Mouse (Mus musculus): ENCODE data around the gene Rps6ka2. TPM values are rescaled to one million over a fixed set of nuclear protein-coding genes. Genes with fewer than 3 reads are reported as not detected.
"Not testable (repeated sequence)": the region's sequence is repeated elsewhere in the genome, so short reads cannot be mapped to it uniquely, and the experiment has no call there.

The Rps6ka2 gene
- polyA plus RNA-seq, 1 experiment from 2014 or later = 22.7 TPM

DNA sequence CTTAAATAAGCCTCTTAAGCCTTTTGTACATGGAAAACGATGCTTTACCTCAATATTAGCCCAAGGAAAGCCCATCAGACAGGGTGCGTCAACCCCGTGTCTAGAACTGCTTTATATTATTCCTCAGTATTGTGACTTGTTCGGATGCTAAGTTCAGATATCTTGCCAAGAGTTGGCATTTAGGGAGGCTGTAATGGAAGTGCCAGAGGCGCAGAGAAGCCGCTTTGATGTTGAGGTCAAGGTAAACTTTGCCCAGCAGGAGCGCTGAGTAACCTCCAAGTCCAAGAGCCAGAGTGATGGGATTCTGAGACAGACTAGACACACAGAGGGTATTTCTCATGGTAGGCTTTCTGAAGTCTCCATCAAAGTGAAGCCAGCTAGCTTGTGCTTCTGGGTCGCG lies 109.3 kb downstream of the Rps6ka2 start:
- 94% methylated on average over 9 of the region's 9 CpGs for WGBS
- H3K36me3 ChIP-seq (ENCODE audit: control insufficient read depth, insufficient read depth, low read length) = peaks cover 19% of the 10 kb centered on the region; the same call in 1 of the 2 replicates
- no peaks in the 10 kb centered on the region for H3K4me1 ChIP-seq (ENCODE audit: control insufficient read depth, insufficient read depth, low read length)
- H3K27me3 ChIP-seq (ENCODE audit: control insufficient read depth, insufficient read depth, low read length) = no peaks in the 10 kb centered on the region
- no peaks in the 10 kb centered on the region for H3K9me3 ChIP-seq (ENCODE audit: control insufficient read depth, low read length)
- no peak overlapping the region for H3K27ac ChIP-seq (replicated peaks; ENCODE audit: low read depth, low read length)
- DNase-seq (no peak), ATAC-seq (ENCODE audit: low FRiP score, low TSS enrichment) (no peak)
- H3K4me3 ChIP-seq (replicated peaks; ENCODE audit: low read depth, low read length) = no peak overlapping the region
- H3K9ac ChIP-seq (replicated peaks; ENCODE audit: low read length) = no peak overlapping the region
- H3K4me2 ChIP-seq (ENCODE audit: low read length) = no peak overlapping the region

DNA sequence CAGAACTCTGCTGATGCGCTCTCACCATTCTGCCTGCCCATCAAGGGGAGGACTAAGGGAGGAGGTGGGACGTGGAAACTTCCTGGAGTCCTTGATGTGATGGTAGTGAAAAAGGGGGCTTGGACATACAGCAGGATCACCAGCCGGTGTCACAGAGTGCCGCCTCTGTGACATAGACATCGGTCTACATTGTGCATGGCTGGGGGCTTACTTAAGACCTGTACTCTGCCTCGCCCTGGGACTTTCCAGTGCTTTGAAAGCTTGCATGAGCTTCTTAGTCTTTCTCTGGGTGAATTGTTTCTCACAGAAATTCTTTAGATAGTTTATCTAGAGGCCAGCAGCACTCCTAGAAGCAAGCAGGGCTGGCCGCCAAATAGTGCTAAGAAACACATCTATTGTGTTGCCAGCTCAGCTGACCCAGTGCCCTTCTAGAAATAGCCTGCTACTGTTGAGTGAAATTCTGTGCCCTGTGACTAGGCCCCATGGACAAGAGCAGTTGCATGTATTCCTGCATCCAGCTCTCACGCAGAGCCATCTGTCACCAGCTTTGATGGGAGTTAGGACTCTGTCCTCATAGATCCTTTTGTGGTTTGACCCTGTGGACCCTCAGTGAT lies 114.5 kb downstream of the Rps6ka2 start:
- no peak overlapping the region for H3K4me3 ChIP-seq (replicated peaks; ENCODE audit: low read depth, low read length)
- DNase-seq (peak; percentile 43), ATAC-seq (ENCODE audit: low FRiP score, low TSS enrichment) (no peak)
- WGBS = 75% methylated on average over 8 of the region's 8 CpGs
- H3K27me3 ChIP-seq (ENCODE audit: control insufficient read depth, insufficient read depth, low read length) = no peaks in the 10 kb centered on the region
- peaks cover 15% of the 10 kb centered on the region for H3K36me3 ChIP-seq (ENCODE audit: control insufficient read depth, insufficient read depth, low read length)
- H3K9me3 ChIP-seq (ENCODE audit: control insufficient read depth, low read length) = no peaks in the 10 kb centered on the region
- peak overlapping the region; percentile 49; the same call in 1 of the 2 replicates for H3K27ac ChIP-seq (replicated peaks; ENCODE audit: low read depth, low read length)
- no peak overlapping the region for H3K4me2 ChIP-seq (ENCODE audit: low read length)
- H3K4me1 ChIP-seq (ENCODE audit: control insufficient read depth, insufficient read depth, low read length) = no peaks in the 10 kb centered on the region
- no peak overlapping the region for H3K9ac ChIP-seq (replicated peaks; ENCODE audit: low read length)

DNA sequence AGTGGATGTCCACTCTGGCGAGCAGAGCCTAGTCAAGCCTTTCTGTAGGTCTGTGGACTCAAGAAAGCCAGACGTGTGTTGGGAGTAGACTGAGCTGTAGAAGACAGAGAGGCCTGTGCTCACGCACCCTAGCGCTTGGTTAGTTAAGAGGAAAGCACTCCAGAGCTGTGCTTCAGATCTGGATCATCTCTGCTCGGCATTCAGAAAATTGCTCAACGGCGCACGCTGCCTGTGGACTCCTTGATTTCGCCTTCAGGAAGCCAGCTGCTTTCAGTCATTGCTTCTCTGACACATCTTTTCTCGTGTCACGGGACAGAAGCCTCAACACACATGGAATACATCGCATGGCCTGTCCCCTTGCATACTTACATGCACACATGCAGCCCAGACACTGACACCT lies 115.4 kb downstream of the Rps6ka2 start:
- Histone ChIP-seq H3K36me3 (ENCODE audit: control insufficient read depth, insufficient read depth, low read length) (peaks cover 15% of the 10 kb centered on the region), H3K9ac (replicated peaks; ENCODE audit: low read length) (no peak overlapping the region), H3K4me2 (ENCODE audit: low read length) (no peak overlapping the region), H3K4me1 (ENCODE audit: control insufficient read depth, insufficient read depth, low read length) (no peaks in the 10 kb centered on the region), H3K4me3 (replicated peaks; ENCODE audit: low read depth, low read length) (no peak overlapping the region), H3K9me3 (ENCODE audit: control insufficient read depth, low read length) (no peaks in the 10 kb centered on the region), H3K27me3 (ENCODE audit: control insufficient read depth, insufficient read depth, low read length) (no peaks in the 10 kb centered on the region), H3K27ac (replicated peaks; ENCODE audit: low read depth, low read length) (no peak overlapping the region)
- DNase-seq (no peak), ATAC-seq (ENCODE audit: low FRiP score, low TSS enrichment) (no peak)
- WGBS = 91% methylated on average over 12 of the region's 12 CpGs

DNA sequence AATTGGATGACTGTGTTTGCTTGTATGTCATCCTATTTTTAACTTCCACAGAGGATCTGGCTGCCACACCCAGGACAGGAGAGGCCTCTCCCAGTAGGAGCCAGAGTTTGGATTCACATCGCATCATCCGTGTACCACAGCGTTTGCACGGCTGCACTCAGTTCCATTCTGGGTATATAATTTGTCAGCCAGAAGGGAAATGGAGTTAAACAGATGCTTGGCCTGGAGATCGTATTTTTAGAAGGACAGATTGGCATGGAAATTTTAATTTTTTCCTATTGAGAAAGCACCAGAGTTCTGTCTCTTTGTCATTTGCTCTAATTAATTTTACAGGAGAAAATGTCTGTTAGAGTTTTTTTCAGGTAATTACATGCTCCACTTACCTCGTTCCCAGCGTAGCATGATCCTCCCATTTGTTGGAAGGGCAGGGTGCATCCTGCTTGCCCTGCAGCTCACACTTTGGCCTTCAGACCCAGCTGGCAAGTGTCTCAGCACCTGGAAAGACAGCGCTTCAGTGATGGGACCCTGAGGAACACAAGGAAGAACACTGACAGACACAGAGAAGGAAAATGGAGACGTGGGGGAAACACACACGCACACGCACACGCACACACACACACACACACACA lies 116.6 kb downstream of the Rps6ka2 start:
- H3K4me3 ChIP-seq (replicated peaks; ENCODE audit: low read depth, low read length) = no peak overlapping the region
- no peak overlapping the region for H3K9ac ChIP-seq (replicated peaks; ENCODE audit: low read length)
- no peak for DNase-seq
- no peaks in the 10 kb centered on the region for H3K27me3 ChIP-seq (ENCODE audit: control insufficient read depth, insufficient read depth, low read length)
- no peaks in the 10 kb centered on the region for H3K9me3 ChIP-seq (ENCODE audit: control insufficient read depth, low read length)
- 90% methylated on average over 12 of the region's 12 CpGs for WGBS
- no peak overlapping the region for H3K4me2 ChIP-seq (ENCODE audit: low read length)
- ATAC-seq (ENCODE audit: low FRiP score, low TSS enrichment) = no peak
- peak overlapping the region; percentile 28; the same call in 1 of the 2 replicates for H3K27ac ChIP-seq (replicated peaks; ENCODE audit: low read depth, low read length)
- H3K36me3 ChIP-seq (ENCODE audit: control insufficient read depth, insufficient read depth, low read length) = peaks cover 13% of the 10 kb centered on the region
- H3K4me1 ChIP-seq (ENCODE audit: control insufficient read depth, insufficient read depth, low read length) = no peaks in the 10 kb centered on the region

DNA sequence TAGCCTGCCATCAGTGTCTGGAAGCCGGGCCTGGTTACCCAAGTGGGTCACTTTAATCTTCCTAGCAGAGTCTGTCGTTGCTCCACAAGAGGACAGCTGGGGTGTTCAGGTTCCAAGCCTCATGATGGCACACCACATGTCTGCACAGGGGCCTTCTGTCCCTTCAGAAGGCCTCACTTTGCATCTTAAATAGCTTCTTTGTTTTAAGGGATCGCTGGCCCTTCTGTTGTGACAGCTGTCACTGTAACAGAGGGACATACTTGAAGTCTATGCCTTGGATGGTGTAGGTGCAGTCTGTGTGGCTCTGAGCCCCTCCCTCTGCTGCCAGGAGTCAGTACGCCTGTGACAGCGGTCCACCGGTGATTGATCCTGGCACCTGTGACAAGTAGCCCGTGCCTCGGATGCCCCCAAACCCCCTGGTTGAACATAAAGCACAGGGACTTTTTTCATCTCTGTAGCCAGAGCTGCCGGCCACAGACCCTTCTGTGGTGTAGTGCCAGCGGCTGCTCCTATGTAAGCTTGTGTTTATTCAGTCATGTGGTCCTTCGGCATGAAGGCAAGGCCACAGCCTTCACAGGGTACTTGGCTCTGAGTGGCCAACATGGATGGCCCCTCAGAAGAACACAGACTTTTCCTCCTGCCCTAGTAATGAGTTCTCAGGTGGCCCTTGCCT lies 122.2 kb downstream of the Rps6ka2 start:
- H3K4me3 ChIP-seq (replicated peaks; ENCODE audit: low read depth, low read length) = no peak overlapping the region
- no peak overlapping the region for H3K4me2 ChIP-seq (ENCODE audit: low read length)
- WGBS = 62% methylated on average over 11 of the region's 11 CpGs
- peaks cover 8% of the 10 kb centered on the region; the same call in 1 of the 2 replicates for H3K36me3 ChIP-seq (ENCODE audit: control insufficient read depth, insufficient read depth, low read length)
- H3K4me1 ChIP-seq (ENCODE audit: control insufficient read depth, insufficient read depth, low read length) = no peaks in the 10 kb centered on the region
- no peaks in the 10 kb centered on the region for H3K9me3 ChIP-seq (ENCODE audit: control insufficient read depth, low read length)
- H3K9ac ChIP-seq (replicated peaks; ENCODE audit: low read length) = no peak overlapping the region
- ATAC-seq (ENCODE audit: low FRiP score, low TSS enrichment) (no peak; the same call in 1 of the 2 replicates), DNase-seq (peak; percentile 17)
- peak overlapping the region; percentile 49 for H3K27ac ChIP-seq (replicated peaks; ENCODE audit: low read depth, low read length)
- H3K27me3 ChIP-seq (ENCODE audit: control insufficient read depth, insufficient read depth, low read length) = no peaks in the 10 kb centered on the region

DNA sequence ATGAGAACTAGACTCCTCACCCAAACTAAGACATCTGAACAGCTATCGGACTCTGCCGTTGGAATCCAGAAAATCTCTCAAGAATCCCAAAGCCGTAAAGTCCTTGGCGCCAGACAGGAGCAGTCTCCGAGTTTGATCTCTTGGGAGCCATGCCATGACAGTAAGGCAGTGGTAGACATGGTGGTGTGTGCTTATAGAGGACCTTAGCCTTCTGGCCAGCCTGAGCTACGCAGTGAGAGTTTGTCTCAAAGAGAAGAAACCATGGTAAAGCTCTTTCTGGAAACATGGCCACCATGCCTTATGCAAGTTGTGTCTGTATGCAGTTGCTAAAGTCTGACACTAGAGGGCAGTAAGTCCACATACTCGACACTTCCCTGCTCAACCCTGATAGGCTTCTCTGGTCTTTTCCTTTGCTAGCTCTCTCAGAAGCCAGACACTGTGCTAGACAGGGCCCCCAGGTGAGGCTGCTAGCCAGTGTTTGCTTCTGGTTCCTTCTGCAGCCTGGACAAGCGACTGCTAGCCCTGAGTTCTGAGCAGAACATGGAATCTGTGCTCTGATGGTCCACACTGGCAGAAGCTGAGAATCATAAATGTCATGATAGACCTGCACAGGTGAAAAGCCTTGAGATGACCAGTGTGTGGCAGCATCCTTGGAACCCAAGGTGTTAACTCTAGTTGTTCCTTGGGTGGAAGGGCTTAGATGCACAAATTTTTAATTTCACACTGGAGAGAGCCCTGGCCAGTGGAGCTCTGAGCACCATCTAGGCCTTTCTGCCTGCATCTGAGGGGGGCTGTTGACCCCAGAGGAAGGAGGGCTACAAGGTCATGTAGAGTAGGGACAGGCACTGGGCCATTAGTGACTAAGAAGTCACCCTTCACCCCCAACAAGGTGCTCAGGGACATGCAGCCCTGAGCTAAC lies 136.6 kb downstream of the Rps6ka2 start:
- H3K9me3 ChIP-seq (ENCODE audit: control insufficient read depth, low read length); H3K9ac ChIP-seq (replicated peaks; ENCODE audit: low read length); H3K4me2 ChIP-seq (ENCODE audit: low read length); H3K4me3 ChIP-seq (replicated peaks; ENCODE audit: low read depth, low read length); H3K4me1 ChIP-seq (ENCODE audit: control insufficient read depth, insufficient read depth, low read length); DNase-seq; H3K36me3 ChIP-seq (ENCODE audit: control insufficient read depth, insufficient read depth, low read length); H3K27ac ChIP-seq (replicated peaks; ENCODE audit: low read depth, low read length); H3K27me3 ChIP-seq (ENCODE audit: control insufficient read depth, insufficient read depth, low read length): not testable (repeated sequence)
- WGBS = 64% methylated on average over 8 of the region's 8 CpGs
- peak; percentile 78 for ATAC-seq (ENCODE audit: low FRiP score, low TSS enrichment)

DNA sequence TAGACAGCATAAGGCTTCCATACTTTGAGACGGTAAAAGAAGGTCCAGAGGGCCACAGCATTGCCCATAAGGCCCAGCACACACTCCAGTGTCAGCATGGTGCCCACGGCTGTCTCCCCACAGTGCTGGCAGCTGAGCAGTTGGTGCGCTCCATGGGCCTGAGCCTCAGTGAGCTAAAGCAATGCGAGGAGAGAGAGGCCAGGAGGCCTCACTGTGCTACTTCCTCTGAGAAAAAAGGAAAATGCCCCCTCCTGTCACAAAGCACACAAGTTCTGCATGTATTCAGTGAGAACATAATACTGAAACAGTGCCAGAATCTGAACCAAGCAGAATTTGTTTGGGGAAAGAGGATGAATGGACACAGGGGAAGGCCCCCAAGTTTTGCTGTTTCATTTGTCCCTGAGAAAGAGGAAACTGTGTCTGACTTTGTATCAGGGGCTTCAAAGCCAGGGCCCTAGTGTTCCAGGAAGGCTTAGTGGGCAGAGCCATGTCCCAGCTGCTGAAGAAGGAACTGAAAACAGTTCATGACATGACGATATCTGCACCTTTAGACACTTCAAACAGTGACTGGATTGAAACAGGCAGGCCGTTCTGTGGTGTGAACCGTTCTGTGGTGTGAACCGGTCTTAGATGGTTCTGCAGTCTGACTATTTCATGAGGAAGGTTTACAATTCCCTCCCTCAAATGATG lies 145.9 kb downstream of the Rps6ka2 start:
- not testable (repeated sequence) for H3K36me3 ChIP-seq (ENCODE audit: control insufficient read depth, insufficient read depth, low read length); DNase-seq; H3K9me3 ChIP-seq (ENCODE audit: control insufficient read depth, low read length); H3K27me3 ChIP-seq (ENCODE audit: control insufficient read depth, insufficient read depth, low read length); H3K4me3 ChIP-seq (replicated peaks; ENCODE audit: low read depth, low read length); H3K27ac ChIP-seq (replicated peaks; ENCODE audit: low read depth, low read length); H3K4me1 ChIP-seq (ENCODE audit: control insufficient read depth, insufficient read depth, low read length); ATAC-seq (ENCODE audit: low FRiP score, low TSS enrichment); H3K9ac ChIP-seq (replicated peaks; ENCODE audit: low read length); H3K4me2 ChIP-seq (ENCODE audit: low read length)
- WGBS = 88% methylated on average over 6 of the region's 8 CpGs

DNA sequence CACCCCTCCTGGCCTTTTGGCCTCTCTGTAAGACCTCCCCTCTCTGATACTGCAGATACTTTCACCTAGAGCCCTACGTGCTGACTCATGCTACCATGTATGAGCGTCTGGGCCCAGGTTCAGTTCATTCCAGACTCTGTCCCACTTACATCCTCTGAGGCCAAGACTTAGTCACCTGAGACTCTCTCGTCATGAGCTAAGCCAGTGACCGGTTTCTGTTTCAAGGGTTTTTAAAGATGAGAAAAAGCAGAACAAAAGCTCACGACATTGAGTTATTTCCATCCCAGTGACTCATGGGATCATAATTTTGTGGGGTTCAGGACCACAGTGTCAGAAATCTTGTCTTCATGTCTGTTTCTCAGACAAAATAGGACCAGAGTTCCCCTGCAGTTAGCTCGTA lies 149.9 kb downstream of the Rps6ka2 start:
- H3K9me3 ChIP-seq (ENCODE audit: control insufficient read depth, low read length); H3K4me1 ChIP-seq (ENCODE audit: control insufficient read depth, insufficient read depth, low read length); ATAC-seq (ENCODE audit: low FRiP score, low TSS enrichment); H3K27me3 ChIP-seq (ENCODE audit: control insufficient read depth, insufficient read depth, low read length); H3K9ac ChIP-seq (replicated peaks; ENCODE audit: low read length); H3K4me2 ChIP-seq (ENCODE audit: low read length); H3K36me3 ChIP-seq (ENCODE audit: control insufficient read depth, insufficient read depth, low read length); H3K27ac ChIP-seq (replicated peaks; ENCODE audit: low read depth, low read length); H3K4me3 ChIP-seq (replicated peaks; ENCODE audit: low read depth, low read length); DNase-seq: not testable (repeated sequence)
- WGBS = 94% methylated on average over 6 of the region's 6 CpGs
